Comparison of ENCODE assay signal across 8 mouse cellular contexts in the genomic region with DNA sequence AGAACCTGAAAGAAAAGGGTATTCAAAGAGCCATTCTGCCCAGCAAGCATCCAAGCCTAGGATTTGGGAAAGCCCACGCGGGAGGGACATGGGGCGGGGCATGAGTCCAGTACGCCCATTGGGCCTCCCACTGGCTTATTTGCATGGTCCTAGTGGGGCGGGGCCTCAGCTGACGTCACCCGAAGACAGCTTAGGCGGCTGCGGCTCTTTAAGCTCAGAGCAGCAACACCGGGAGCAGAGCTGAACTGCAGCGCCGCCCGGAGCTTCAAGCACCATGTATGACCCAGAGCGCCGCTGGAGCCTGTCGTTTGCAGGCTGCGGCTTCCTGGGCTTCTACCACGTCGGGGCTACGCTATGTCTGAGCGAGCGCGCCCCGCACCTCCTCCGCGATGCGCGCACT. TPM values are rescaled to one million over a fixed set of nuclear protein-coding genes. Genes with fewer than 3 reads are reported as not detected.
DNase-seq lines count a peak whose midpoint lies in the region; ATAC-seq lines count a peak whose summit lies in the region.

A gene (plus strand): TSS at position 238 of the 400 bp plus-strand sequence.

- peak within 1 kb of the TSS; percentile 46 for H3K4me3 ChIP-seq in intestine, embryonic 14.5 days (ENCODE audit: low read depth, low read length)

- peak; percentile 98 for ATAC-seq in intestine, embryonic 14.5 days (replicated peaks; ENCODE audit: low FRiP score, low TSS enrichment, low read depth)
- peak; percentile 99 for ATAC-seq in megakaryocyte-erythroid progenitor cell, adult 5-6 weeks (replicated peaks; ENCODE audit: low FRiP score, low TSS enrichment, poor library complexity, severe bottlenecking)

- WGBS in intestine, embryonic 14.5 days: under 1% methylated on average over 28 of the region's 28 CpGs

- peak within 1 kb of the TSS; percentile 97 for H3K4me2 ChIP-seq in intestine, embryonic 14.5 days (ENCODE audit: low read length)

- H3K9me3 ChIP-seq in intestine, embryonic 14.5 days (ENCODE audit: control insufficient read depth, low read length): no peaks in the 10 kb centered on the region

- peak within 1 kb of the TSS; percentile 43 for H3K9ac ChIP-seq in intestine, embryonic 14.5 days (ENCODE audit: low read length)

- no peak within 1 kb of the TSS for H3K27ac ChIP-seq in intestine, embryonic 14.5 days (ENCODE audit: low read depth)

- peaks cover 9% of the 10 kb centered on the region for H3K4me1 ChIP-seq in intestine, embryonic 14.5 days (replicated peaks; ENCODE audit: control insufficient read depth, insufficient read depth, low read length)

- H3K36me3 ChIP-seq in intestine, embryonic 14.5 days (ENCODE audit: control insufficient read depth, insufficient read depth, low read length): no peaks in the 10 kb centered on the region

- DNase-seq in adrenal gland, postnatal 10 days: peak; percentile 97
- peak; percentile 94 for DNase-seq in embryo, embryonic 9.5 days (ENCODE audit: extremely low spot score)
- peak; percentile 89 to 93 for DNase-seq in gastrocnemius, postnatal 36 days
- DNase-seq in intestine, embryonic 14.5 days (ENCODE audit: low spot score): peak; percentile 94
- peak; percentile 97 for DNase-seq in left cerebral cortex, postnatal 10 days (ENCODE audit: extremely low spot score in 1 of 2, low spot score in 2 of 2)
- DNase-seq in right cerebral cortex, postnatal 25 days: peak; percentile 95
- DNase-seq in urinary bladder, postnatal 36 days (ENCODE audit: low spot score in 2 of 2): peak; percentile 86 to 94

- peaks cover 12% of the 10 kb centered on the region for H3K27me3 ChIP-seq in intestine, embryonic 14.5 days (replicated peaks; ENCODE audit: control insufficient read depth, insufficient read depth, low read length)

- intact Hi-C loops in gastrocnemius, postnatal 36 days (cut with DNase I): loop anchor here (2.0 to 5.0 kb wide), 3 partner anchors 31 to 95 kb away; no protein-coding TSS in a partner anchor
- intact Hi-C loops in left cerebral cortex, postnatal 10 days (cut with DNase I): loop anchor here (5.0 kb wide), 1 partner anchor 45 kb away; a partner anchor contains a TSS

RNA-seq across cellular contexts. Expression of the gene that starts here (rescaled TPM):
- 10 to 100 TPM; 47.6 to 65.6 TPM for total RNA-seq in adrenal gland, postnatal 10 days (2021)
- total RNA-seq in gastrocnemius, postnatal 36 days (2021): 1 to 10 TPM; 3.8 to 5.9 TPM
- 0.41 and 0.44 TPM in 2 replicates for polyA plus RNA-seq in intestine, embryonic 14.5 days (2014; fragmentation: Nextera tagmentation; extraction: Ambion mirVana)
- 10 to 100 TPM; 13.1 to 16.3 TPM for total RNA-seq in left cerebral cortex, postnatal 10 days (2021)
- not detected in 2 replicates for total RNA-seq in megakaryocyte-erythroid progenitor cell, adult 5-6 weeks (2014; fragmentation: Nextera tagmentation)
- not detected in 2 replicates for total RNA-seq in megakaryocyte-erythroid progenitor cell, adult 5-6 weeks (2017)

Comparison
In these comparisons a context has a peak if more than half of its experiments do, and no peak if none do; other contexts are left out.
1. RNA of the gene that starts here (total RNA-seq): 47.6 to 65.6 TPM in adrenal gland, postnatal 10 days, 13.1 to 16.3 TPM in left cerebral cortex, postnatal 10 days and 3.8 to 5.9 TPM in gastrocnemius, postnatal 36 days; not detected in megakaryocyte-erythroid progenitor cell, adult 5-6 weeks; every median in the first group is over 4 times any median in the second.
2. Peak in DNase-seq, ATAC-seq, H3K4me3 ChIP-seq, H3K9ac ChIP-seq and H3K4me2 ChIP-seq in intestine, embryonic 14.5 days; RNA of the gene not detected or under 1 TPM.
3. Peak in ATAC-seq in megakaryocyte-erythroid progenitor cell, adult 5-6 weeks; RNA of the gene not detected or under 1 TPM.
4. Peak in every context shown above with its lines, with median percentiles within 50 percentile points of each other: DNase-seq.